Mouse (Mus musculus): ENCODE results near the gene Hist2h2ab. TPM values are rescaled to one million over a fixed set of nuclear protein-coding genes. Genes with fewer than 3 reads are reported as not detected.
A peak's percentile ranks its signal among the peaks of the same experiment; 100 is the strongest.
"Not testable (repeated sequence)": the region's sequence is repeated elsewhere in the genome, so short reads cannot be mapped to it uniquely, and the experiment has no call there.

Gene Hist2h2ab
- polyA plus RNA-seq, 1 experiment from 2014 or later: not detected

GRCm38 (mm10) chr3:96173185-96173584 lies 46.5 kb upstream of the Hist2h2ab start:
- 28% methylated on average over 7 of the region's 7 CpGs for WGBS

GRCm38 (mm10) chr3:96174042-96174441 lies 45.6 kb upstream of the Hist2h2ab start:
- ATAC-seq (ENCODE audit: low FRiP score, low TSS enrichment); H3K9me3 ChIP-seq (ENCODE audit: control insufficient read depth, low read length); H3K27ac ChIP-seq (replicated peaks); H3K4me1 ChIP-seq (replicated peaks; ENCODE audit: control insufficient read depth, insufficient read depth); H3K36me3 ChIP-seq (ENCODE audit: control insufficient read depth, insufficient read depth, low read length); H3K4me2 ChIP-seq (replicated peaks; ENCODE audit: low read depth); H3K27me3 ChIP-seq (ENCODE audit: control insufficient read depth, insufficient read depth, low read length); H3K9ac ChIP-seq (ENCODE audit: low read length); H3K4me3 ChIP-seq (ENCODE audit: low read depth, low read length); DNase-seq (ENCODE audit: low spot score): not testable (repeated sequence)
- WGBS: 85% methylated on average over 4 of the region's 4 CpGs

More at GRCm38 (mm10) chr3:96173185-96173584, 46.5 kb upstream of the Hist2h2ab start:
- no peaks in the 10 kb centered on the region for H3K27me3 ChIP-seq (ENCODE audit: control insufficient read depth, insufficient read depth, low read length)
- H3K4me3 ChIP-seq (ENCODE audit: low read depth, low read length): peak overlapping the region; percentile 88
- peak overlapping the region; percentile 89 for H3K9ac ChIP-seq (ENCODE audit: low read length)
- 0 out of 2 replicates have a peak, but pooled peaks cover 4% of the 10 kb centered on the region for H3K36me3 ChIP-seq (ENCODE audit: control insufficient read depth, insufficient read depth, low read length)
- TF ChIP-seq CTCF (IDR thresholded peaks at IDR 0.05; ENCODE audit: low read depth) (no peak), EP300 (optimal IDR thresholded peaks at IDR 0.05) (no peak)
- 0 out of 2 replicates have a peak overlapping the region, but pooled peaks have one; percentile 99 for H3K27ac ChIP-seq (replicated peaks)
- no peak for ATAC-seq (ENCODE audit: low FRiP score, low TSS enrichment)
- H3K4me1 ChIP-seq (replicated peaks; ENCODE audit: control insufficient read depth, insufficient read depth): 0 out of 2 replicates have a peak, but pooled peaks cover 3% of the 10 kb centered on the region
- no peaks in the 10 kb centered on the region for H3K9me3 ChIP-seq (ENCODE audit: control insufficient read depth, low read length)
- H3K4me2 ChIP-seq (replicated peaks; ENCODE audit: low read depth): peak overlapping the region; percentile 84
- no peak for DNase-seq (ENCODE audit: low spot score)

GRCm38 (mm10) chr3:96175251-96175650 lies 44.4 kb upstream of the Hist2h2ab start:
- DNase-seq (ENCODE audit: low spot score): no peak
- Histone ChIP-seq H3K9ac (ENCODE audit: low read length) (no peak overlapping the region), H3K27ac (replicated peaks) (no peak overlapping the region), H3K36me3 (ENCODE audit: control insufficient read depth, insufficient read depth, low read length) (peaks cover 4% of the 10 kb centered on the region; the same call in 1 of the 2 replicates), H3K4me3 (ENCODE audit: low read depth, low read length) (no peak overlapping the region), H3K27me3 (ENCODE audit: control insufficient read depth, insufficient read depth, low read length) (no peaks in the 10 kb centered on the region), H3K4me1 (replicated peaks; ENCODE audit: control insufficient read depth, insufficient read depth) (0 out of 2 replicates have a peak, but pooled peaks cover 3% of the 10 kb centered on the region), H3K9me3 (ENCODE audit: control insufficient read depth, low read length) (no peaks in the 10 kb centered on the region), H3K4me2 (replicated peaks; ENCODE audit: low read depth) (no peak overlapping the region)
- no peak for ATAC-seq (ENCODE audit: low FRiP score, low TSS enrichment)
- 92% methylated on average over 6 of the region's 6 CpGs for WGBS
- no peak for TF ChIP-seq CTCF (IDR thresholded peaks at IDR 0.05; ENCODE audit: low read depth)
- no peak for TF ChIP-seq EP300 (optimal IDR thresholded peaks at IDR 0.05)

- Histone ChIP-seq H3K4me2 (replicated peaks; ENCODE audit: low read depth) (no peak overlapping the region), H3K4me1 (replicated peaks; ENCODE audit: control insufficient read depth, insufficient read depth) (0 out of 2 replicates have a peak, but pooled peaks cover 5% of the 10 kb centered on the region), H3K27ac (replicated peaks) (no peak overlapping the region), H3K4me3 (ENCODE audit: low read depth, low read length) (no peak overlapping the region), H3K36me3 (ENCODE audit: control insufficient read depth, insufficient read depth, low read length) (peaks cover 4% of the 10 kb centered on the region; the same call in 1 of the 2 replicates), H3K27me3 (ENCODE audit: control insufficient read depth, insufficient read depth, low read length) (no peaks in the 10 kb centered on the region), H3K9me3 (ENCODE audit: control insufficient read depth, low read length) (no peaks in the 10 kb centered on the region), H3K9ac (ENCODE audit: low read length) (no peak overlapping the region)
- ATAC-seq (ENCODE audit: low FRiP score, low TSS enrichment) (no peak), DNase-seq (ENCODE audit: low spot score) (no peak)
- WGBS: 93% methylated on average over 4 of the region's 4 CpGs
- TF ChIP-seq EP300 (optimal IDR thresholded peaks at IDR 0.05): no peak
- no peak for TF ChIP-seq CTCF (IDR thresholded peaks at IDR 0.05; ENCODE audit: low read depth)
Observed at GRCm38 (mm10) chr3:96178427-96178826, 41.2 kb upstream of the Hist2h2ab start.

GRCm38 (mm10) chr3:96178902-96179301 lies 40.8 kb upstream of the Hist2h2ab start:
- WGBS: 61% methylated on average over 2 of the region's 2 CpGs
- H3K4me1 ChIP-seq (replicated peaks; ENCODE audit: control insufficient read depth, insufficient read depth): 0 out of 2 replicates have a peak, but pooled peaks cover 5% of the 10 kb centered on the region
- H3K9me3 ChIP-seq (ENCODE audit: control insufficient read depth, low read length): no peaks in the 10 kb centered on the region
- H3K4me3 ChIP-seq (ENCODE audit: low read depth, low read length): no peak overlapping the region
- no peak overlapping the region for H3K9ac ChIP-seq (ENCODE audit: low read length)
- H3K36me3 ChIP-seq (ENCODE audit: control insufficient read depth, insufficient read depth, low read length): peaks cover 4% of the 10 kb centered on the region; the same call in 1 of the 2 replicates
- H3K27ac ChIP-seq (replicated peaks): no peak overlapping the region
- TF ChIP-seq EP300 (optimal IDR thresholded peaks at IDR 0.05) (no peak), CTCF (IDR thresholded peaks at IDR 0.05; ENCODE audit: low read depth) (no peak)
- no peaks in the 10 kb centered on the region for H3K27me3 ChIP-seq (ENCODE audit: control insufficient read depth, insufficient read depth, low read length)
- no peak overlapping the region for H3K4me2 ChIP-seq (replicated peaks; ENCODE audit: low read depth)
- no peak for ATAC-seq (ENCODE audit: low FRiP score, low TSS enrichment)
- DNase-seq (ENCODE audit: low spot score): no peak

GRCm38 (mm10) chr3:96179531-96179930 lies 40.1 kb upstream of the Hist2h2ab start:
- H3K9ac ChIP-seq (ENCODE audit: low read length): no peak overlapping the region
- TF ChIP-seq CTCF (IDR thresholded peaks at IDR 0.05; ENCODE audit: low read depth) (no peak), EP300 (optimal IDR thresholded peaks at IDR 0.05) (no peak)
- H3K36me3 ChIP-seq (ENCODE audit: control insufficient read depth, insufficient read depth, low read length): peaks cover 2% of the 10 kb centered on the region; the same call in 1 of the 2 replicates
- DNase-seq (ENCODE audit: low spot score) (no peak), ATAC-seq (ENCODE audit: low FRiP score, low TSS enrichment) (no peak)
- no peaks in the 10 kb centered on the region for H3K9me3 ChIP-seq (ENCODE audit: control insufficient read depth, low read length)
- no peaks in the 10 kb centered on the region for H3K27me3 ChIP-seq (ENCODE audit: control insufficient read depth, insufficient read depth, low read length)
- H3K27ac ChIP-seq (replicated peaks): no peak overlapping the region
- 52% methylated on average over 4 of the region's 4 CpGs for WGBS
- H3K4me1 ChIP-seq (replicated peaks; ENCODE audit: control insufficient read depth, insufficient read depth): 0 out of 2 replicates have a peak, but pooled peaks cover 5% of the 10 kb centered on the region
- H3K4me2 ChIP-seq (replicated peaks; ENCODE audit: low read depth): no peak overlapping the region
- no peak overlapping the region for H3K4me3 ChIP-seq (ENCODE audit: low read depth, low read length)

All from stomach, postnatal 0 days (tissue).